Mouse (Mus musculus) cerebellum, adult 11-12 months (tissue): ENCODE data around the gene Ogfr.

Experiments used
- DNase-seq: peaks from one replicate; pipeline ENCODE4 v3.0.0; 2022

Ogfr gene

DNA sequence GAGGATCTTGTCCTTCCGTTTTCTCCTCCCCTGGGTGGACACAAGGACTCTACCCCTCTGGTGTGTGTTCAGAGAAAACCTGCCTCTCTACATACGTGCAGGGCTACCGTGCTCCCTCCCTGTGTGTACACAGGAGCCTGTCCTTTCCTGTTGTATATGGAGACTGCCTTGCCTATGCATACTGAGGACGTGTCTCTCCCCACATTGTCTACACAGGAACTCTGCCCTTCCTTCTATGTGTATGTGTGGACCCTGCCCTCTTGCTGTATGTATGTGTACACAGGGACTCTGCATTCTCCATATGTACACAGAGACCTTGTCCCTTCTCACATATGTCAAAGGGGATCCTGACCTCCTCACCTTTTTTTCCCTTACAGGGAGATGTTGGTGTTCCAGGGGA is 21.2 kb downstream of the Ogfr start:
- no peak for DNase-seq

GRCm38 (mm10) chr2:180611882-180612281 is 22.8 kb downstream of the Ogfr start:
- no peak for DNase-seq

- DNase-seq = no peak
These were observed 52.8 kb downstream of the Ogfr start for GRCm38 (mm10) chr2:180641576-180642554.

- DNase-seq = no peak
These were observed 53.7 kb downstream of the Ogfr start, which contains the start of gene Tcfl5 for GRCm38 (mm10) chr2:180642555-180643260. Gene Tcfl5 (minus strand): TSS chr2:180642708.

DNA sequence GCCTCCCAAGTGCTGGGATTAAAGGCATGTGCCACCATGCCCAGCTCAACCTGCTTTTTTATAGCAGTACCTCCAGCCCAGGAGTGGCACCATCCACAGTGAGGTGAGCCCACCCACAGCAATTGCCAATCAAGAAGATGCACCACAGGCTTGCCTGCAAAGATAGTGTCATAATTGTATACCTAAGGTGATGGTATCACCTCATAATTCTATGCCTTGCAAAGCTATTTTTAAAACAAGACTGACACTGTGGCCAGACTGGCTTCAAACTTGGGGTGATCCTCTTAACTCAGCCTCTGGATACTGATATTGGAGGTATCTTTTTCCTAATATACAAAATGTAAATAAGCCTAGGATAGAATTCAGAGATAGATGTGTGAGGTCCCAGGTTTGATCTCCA is 54.6 kb downstream of the Ogfr start:
- no peak for DNase-seq
